Mouse (Mus musculus): Measurements from ENCODE around the gene Hivep2. TPM values are rescaled to one million over a fixed set of nuclear protein-coding genes. Genes with fewer than 3 reads are reported as not detected.

Hivep2 gene
- total RNA-seq, 1 experiment = 2.3 TPM

- no peak for DNase-seq (ENCODE audit: low read depth, low spot score)
- no peak for TF ChIP-seq CHD2 (IDR thresholded peaks at IDR 0.05; ENCODE audit: low read depth, low read length)
- TF ChIP-seq ZC3H11A (IDR thresholded peaks at IDR 0.05; ENCODE audit: borderline replicate concordance, low read depth, low read length) = no peak
- no peak for TF ChIP-seq HCFC1 (IDR thresholded peaks at IDR 0.05; ENCODE audit: borderline replicate concordance, insufficient read depth, low read length)
- no peak for TF ChIP-seq ZNF384 (IDR thresholded peaks at IDR 0.05; ENCODE audit: low read depth, low read length)
- H3K4me3 ChIP-seq (ENCODE audit: insufficient read depth in 1 of 2, low read depth in 1 of 2, low read length in 2 of 2, poor library complexity in 1 of 2, severe bottlenecking in 1 of 2) = no peak overlapping the region
- H3K4me1 ChIP-seq (ENCODE audit: control insufficient read depth in 2 of 2, insufficient read depth in 2 of 2, low read length in 2 of 2, poor library complexity in 1 of 2) = no peaks in the 10 kb centered on the region; a peak in 1 of 4 replicates
- no peak overlapping the region for H3K9ac ChIP-seq (ENCODE audit: insufficient read depth, low read depth, low read length, poor library complexity, severe bottlenecking)
- H3K9me3 ChIP-seq (ENCODE audit: control insufficient read depth, insufficient read depth, low read depth, low read length) = no peaks in the 10 kb centered on the region
- H3K27ac ChIP-seq (ENCODE audit: insufficient read depth, low read depth, low read length, poor library complexity, severe bottlenecking) = no peak overlapping the region
- in situ Hi-C loops (cut with MboI; ENCODE audit: low sequenced_read_pairs in 2 of 2, unreplicated experiment in 2 of 2) = no loop called here
- H3K36me3 ChIP-seq (ENCODE audit: control insufficient read depth, insufficient read depth, low read length, poor library complexity, severe bottlenecking) = no peaks in the 10 kb centered on the region
Measured at GRCm38 (mm10) chr10:13974472-13974871, 8.6 kb downstream of the Hivep2 start.

- H3K27ac ChIP-seq (ENCODE audit: insufficient read depth, low read depth, low read length, poor library complexity, severe bottlenecking) = no peak overlapping the region
- H3K9ac ChIP-seq (ENCODE audit: insufficient read depth, low read depth, low read length, poor library complexity, severe bottlenecking) = no peak overlapping the region
- TF ChIP-seq ZC3H11A (IDR thresholded peaks at IDR 0.05; ENCODE audit: borderline replicate concordance, low read depth, low read length) (no peak), MAFK (IDR thresholded peaks at IDR 0.05; ENCODE audit: insufficient read depth, low read depth, low read length) (no peak), HCFC1 (IDR thresholded peaks at IDR 0.05; ENCODE audit: borderline replicate concordance, insufficient read depth, low read length) (no peak), CHD2 (IDR thresholded peaks at IDR 0.05; ENCODE audit: low read depth, low read length) (no peak), ZNF384 (IDR thresholded peaks at IDR 0.05; ENCODE audit: low read depth, low read length) (no peak)
- H3K36me3 ChIP-seq (ENCODE audit: control insufficient read depth, insufficient read depth, low read length, poor library complexity, severe bottlenecking) = no peaks in the 10 kb centered on the region
- H3K9me3 ChIP-seq (ENCODE audit: control insufficient read depth, insufficient read depth, low read depth, low read length) = no peaks in the 10 kb centered on the region
- no peaks in the 10 kb centered on the region; a peak in 1 of 4 replicates for H3K4me1 ChIP-seq (ENCODE audit: control insufficient read depth in 2 of 2, insufficient read depth in 2 of 2, low read length in 2 of 2, poor library complexity in 1 of 2)
- DNase-seq (ENCODE audit: low read depth, low spot score) = no peak
- no peak overlapping the region for H3K4me3 ChIP-seq (ENCODE audit: insufficient read depth in 1 of 2, low read depth in 1 of 2, low read length in 2 of 2, poor library complexity in 1 of 2, severe bottlenecking in 1 of 2)
- in situ Hi-C loops (cut with MboI; ENCODE audit: low sequenced_read_pairs in 2 of 2, unreplicated experiment in 2 of 2) = no loop called here
Measured at GRCm38 (mm10) chr10:13975861-13976260, 10.0 kb downstream of the Hivep2 start.

GRCm38 (mm10) chr10:13976267-13976666 is 10.4 kb downstream of the Hivep2 start:
- no peak for DNase-seq (ENCODE audit: low read depth, low spot score)
- in situ Hi-C loops (cut with MboI; ENCODE audit: low sequenced_read_pairs in 2 of 2, unreplicated experiment in 2 of 2) = no loop called here
- Histone ChIP-seq H3K4me3 (ENCODE audit: insufficient read depth in 1 of 2, low read depth in 1 of 2, low read length in 2 of 2, poor library complexity in 1 of 2, severe bottlenecking in 1 of 2) (no peak overlapping the region), H3K9ac (ENCODE audit: insufficient read depth, low read depth, low read length, poor library complexity, severe bottlenecking) (no peak overlapping the region), H3K36me3 (ENCODE audit: control insufficient read depth, insufficient read depth, low read length, poor library complexity, severe bottlenecking) (no peaks in the 10 kb centered on the region), H3K4me1 (ENCODE audit: control insufficient read depth in 2 of 2, insufficient read depth in 2 of 2, low read length in 2 of 2, poor library complexity in 1 of 2) (no peaks in the 10 kb centered on the region; a peak in 1 of 4 replicates), H3K9me3 (ENCODE audit: control insufficient read depth, insufficient read depth, low read depth, low read length) (no peaks in the 10 kb centered on the region), H3K27ac (ENCODE audit: insufficient read depth, low read depth, low read length, poor library complexity, severe bottlenecking) (no peak overlapping the region)
- TF ChIP-seq MAFK (IDR thresholded peaks at IDR 0.05; ENCODE audit: insufficient read depth, low read depth, low read length) = no peak
- TF ChIP-seq ZNF384 (IDR thresholded peaks at IDR 0.05; ENCODE audit: low read depth, low read length) = no peak
- no peak for TF ChIP-seq HCFC1 (IDR thresholded peaks at IDR 0.05; ENCODE audit: borderline replicate concordance, insufficient read depth, low read length)
- no peak for TF ChIP-seq ZC3H11A (IDR thresholded peaks at IDR 0.05; ENCODE audit: borderline replicate concordance, low read depth, low read length)
- no peak for TF ChIP-seq CHD2 (IDR thresholded peaks at IDR 0.05; ENCODE audit: low read depth, low read length)

GRCm38 (mm10) chr10:13982271-13982670 is 16.4 kb downstream of the Hivep2 start:
- no peak overlapping the region for H3K27ac ChIP-seq (ENCODE audit: insufficient read depth, low read depth, low read length, poor library complexity, severe bottlenecking)
- no peak for TF ChIP-seq ZNF384 (IDR thresholded peaks at IDR 0.05; ENCODE audit: low read depth, low read length)
- no peak for TF ChIP-seq MAFK (IDR thresholded peaks at IDR 0.05; ENCODE audit: insufficient read depth, low read depth, low read length)
- TF ChIP-seq HCFC1 (IDR thresholded peaks at IDR 0.05; ENCODE audit: borderline replicate concordance, insufficient read depth, low read length) = no peak
- TF ChIP-seq ZC3H11A (IDR thresholded peaks at IDR 0.05; ENCODE audit: borderline replicate concordance, low read depth, low read length) = no peak
- no peak for TF ChIP-seq CHD2 (IDR thresholded peaks at IDR 0.05; ENCODE audit: low read depth, low read length)
- no peak overlapping the region for H3K9ac ChIP-seq (ENCODE audit: insufficient read depth, low read depth, low read length, poor library complexity, severe bottlenecking)
- H3K36me3 ChIP-seq (ENCODE audit: control insufficient read depth, insufficient read depth, low read length, poor library complexity, severe bottlenecking) = no peaks in the 10 kb centered on the region
- no peaks in the 10 kb centered on the region for H3K9me3 ChIP-seq (ENCODE audit: control insufficient read depth, insufficient read depth, low read depth, low read length)
- H3K4me3 ChIP-seq (ENCODE audit: insufficient read depth in 1 of 2, low read depth in 1 of 2, low read length in 2 of 2, poor library complexity in 1 of 2, severe bottlenecking in 1 of 2) = peak overlapping the region in 1 of 2 experiments; percentile 52; a peak in 1 of 4 replicates
- peaks cover 0 to 2% of the 10 kb centered on the region in 2 experiments; a peak in 1 of 4 replicates for H3K4me1 ChIP-seq (ENCODE audit: control insufficient read depth in 2 of 2, insufficient read depth in 2 of 2, low read length in 2 of 2, poor library complexity in 1 of 2)
- no peak for DNase-seq (ENCODE audit: low read depth, low spot score)
- in situ Hi-C loops (cut with MboI; ENCODE audit: low sequenced_read_pairs in 2 of 2, unreplicated experiment in 2 of 2) = no loop called here

Data from ES-E14 (cell line).